Mouse (Mus musculus): ENCODE data around the gene Hoxb8. TPM values are rescaled to one million over a fixed set of nuclear protein-coding genes. Genes with fewer than 3 reads are reported as not detected.

Gene Hoxb8
- polyA plus RNA-seq, 1 experiment from 2014 or later = 1.0 TPM

DNA sequence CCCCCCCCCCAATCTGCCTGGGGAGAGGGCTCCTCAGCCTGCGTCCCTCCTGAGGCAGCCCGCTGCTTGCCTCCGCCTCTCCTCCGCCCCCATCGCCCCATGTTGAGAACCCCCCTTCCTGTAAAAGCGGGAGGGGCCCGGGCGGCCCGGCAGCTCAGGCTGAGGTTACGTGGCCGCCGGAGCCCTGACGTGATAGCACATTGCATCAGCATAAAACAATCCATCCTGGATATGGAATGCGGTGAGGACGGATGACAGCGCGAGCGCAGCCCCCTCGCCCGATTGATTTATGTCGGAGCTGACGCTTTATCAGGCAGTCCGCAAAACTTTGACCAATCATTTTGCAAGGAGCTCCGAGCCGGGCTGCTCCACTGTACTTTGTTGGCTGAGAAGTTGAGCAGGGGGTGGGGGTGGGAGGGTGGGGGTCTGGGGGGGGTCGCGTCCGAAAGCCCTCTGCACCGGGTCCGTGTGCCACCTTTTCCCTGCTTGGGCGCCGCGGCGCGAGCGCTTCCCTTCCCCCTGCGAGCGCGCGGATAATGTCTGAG lies 10.6 kb upstream of the Hoxb8 start, which contains the start of gene Hoxb9:
Hoxb9 (plus strand) TSS at position 462 of the 545 bp plus-strand sequence.
- peaks cover 99% of the 10 kb centered on the region for H3K27me3 ChIP-seq
- H3K4me2 ChIP-seq = peak within 1 kb of the TSS; percentile 57
- no peak within 1 kb of the TSS for H3K27ac ChIP-seq
- H3K4me3 ChIP-seq = peak within 1 kb of the TSS; percentile 36
- no peaks in the 10 kb centered on the region for H3K36me3 ChIP-seq
- no peak within 1 kb of the TSS for H3K9ac ChIP-seq
- no peaks in the 10 kb centered on the region for H3K9me3 ChIP-seq
- WGBS = under 1% methylated on average over 36 of the region's 40 CpGs
- no peak for ATAC-seq (ENCODE audit: borderline replicate concordance, extremely low read depth, low FRiP score, low TSS enrichment)
- peaks cover 34% of the 10 kb centered on the region for H3K4me1 ChIP-seq

DNA sequence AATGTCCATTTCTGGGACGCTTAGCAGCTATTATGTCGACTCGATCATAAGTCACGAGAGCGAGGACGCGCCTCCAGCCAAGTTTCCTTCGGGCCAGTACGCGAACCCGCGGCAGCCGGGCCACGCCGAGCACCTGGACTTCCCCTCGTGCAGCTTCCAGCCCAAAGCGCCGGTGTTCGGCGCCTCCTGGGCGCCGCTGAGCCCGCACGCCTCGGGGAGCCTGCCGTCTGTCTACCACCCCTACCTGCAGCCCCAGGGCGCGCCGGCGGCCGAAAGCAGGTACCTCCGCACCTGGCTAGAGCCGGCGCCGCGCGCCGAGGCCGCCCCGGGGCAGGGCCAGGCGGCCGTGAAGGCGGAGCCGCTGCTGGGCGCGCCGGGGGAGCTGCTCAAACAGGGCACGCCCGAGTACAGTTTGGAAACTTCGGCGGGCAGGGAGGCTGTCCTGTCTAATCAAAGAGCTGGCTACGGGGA lies 10.1 kb upstream of the Hoxb8 start:
- Histone ChIP-seq H3K4me3 (peak overlapping the region; percentile 36), H3K27me3 (peaks cover 99% of the 10 kb centered on the region), H3K9ac (no peak overlapping the region), H3K27ac (no peak overlapping the region), H3K36me3 (no peaks in the 10 kb centered on the region), H3K4me2 (peak overlapping the region; percentile 57), H3K9me3 (no peaks in the 10 kb centered on the region), H3K4me1 (peaks cover 34% of the 10 kb centered on the region)
- WGBS = under 1% methylated on average over 52 of the region's 52 CpGs
- peak; percentile 60; the same call in 1 of the 2 replicates for ATAC-seq (ENCODE audit: borderline replicate concordance, extremely low read depth, low FRiP score, low TSS enrichment)

DNA sequence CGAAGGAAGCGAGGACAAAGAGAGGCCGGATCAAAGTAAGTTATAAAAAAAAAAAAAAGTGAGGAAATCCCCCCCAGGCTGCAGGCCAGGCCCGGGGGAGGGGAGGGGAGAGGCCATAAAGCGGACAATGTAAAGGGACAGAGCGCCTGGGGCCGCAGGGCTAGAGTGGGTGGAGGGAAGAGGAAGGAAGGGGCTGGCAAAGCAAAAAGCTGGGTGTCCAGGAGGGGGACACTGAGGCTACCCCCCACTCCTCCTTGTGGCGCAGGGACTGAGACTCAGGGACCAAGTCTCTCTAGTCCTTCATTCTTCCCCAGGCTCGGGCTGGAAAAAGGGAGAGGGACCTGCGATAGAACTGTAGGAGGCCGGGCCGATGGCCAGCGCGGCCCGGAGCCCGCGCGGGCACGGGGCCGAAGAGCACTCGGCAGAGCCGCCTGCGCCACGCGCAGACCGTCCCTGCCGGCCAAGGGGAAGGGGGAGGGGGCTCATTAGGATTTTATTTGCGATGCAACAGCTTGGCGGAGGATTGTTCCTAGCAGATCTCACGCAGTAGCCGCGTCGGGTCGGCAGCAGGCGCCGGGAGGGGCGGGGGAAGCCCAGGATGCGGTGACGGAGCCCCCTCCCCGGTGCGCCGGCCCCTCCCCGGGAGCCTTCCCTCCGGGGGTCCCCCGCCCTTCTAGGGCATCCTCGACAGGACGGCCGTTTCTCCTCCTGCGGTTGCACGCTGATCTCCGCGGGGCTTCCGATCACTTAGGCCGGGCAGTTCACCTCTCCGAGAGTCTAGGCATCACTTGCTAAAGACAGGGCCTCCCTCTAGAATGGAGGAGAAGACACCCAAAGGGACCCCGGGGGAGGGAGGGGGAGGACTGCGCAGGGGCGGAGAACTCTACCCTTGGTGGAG lies 9.4 kb upstream of the Hoxb8 start:
- WGBS = under 1% methylated on average over 56 of the region's 58 CpGs
- Histone ChIP-seq H3K27me3 (peaks cover 99% of the 10 kb centered on the region), H3K4me1 (peaks cover 34% of the 10 kb centered on the region), H3K36me3 (no peaks in the 10 kb centered on the region), H3K4me2 (peak overlapping the region; percentile 57), H3K9me3 (no peaks in the 10 kb centered on the region), H3K4me3 (peak overlapping the region; percentile 36), H3K27ac (no peak overlapping the region), H3K9ac (no peak overlapping the region)
- ATAC-seq (ENCODE audit: borderline replicate concordance, extremely low read depth, low FRiP score, low TSS enrichment) = no peak

DNA sequence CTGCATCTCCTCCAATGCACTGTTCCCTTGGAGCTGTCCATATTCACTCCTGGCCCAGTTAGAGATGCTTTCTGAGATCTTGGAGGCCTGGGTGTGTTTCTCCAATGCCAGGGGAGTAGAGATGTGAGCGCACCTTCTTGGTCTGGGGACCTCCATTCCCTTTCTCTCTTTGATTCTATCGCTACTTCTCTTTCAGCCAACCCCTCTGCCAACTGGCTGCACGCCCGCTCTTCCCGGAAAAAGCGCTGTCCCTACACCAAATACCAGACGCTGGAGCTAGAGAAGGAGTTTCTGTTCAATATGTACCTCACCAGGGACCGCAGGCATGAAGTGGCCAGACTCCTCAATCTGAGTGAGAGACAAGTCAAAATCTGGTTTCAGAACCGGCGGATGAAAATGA lies 7.3 kb upstream of the Hoxb8 start:
- H3K36me3 ChIP-seq = no peaks in the 10 kb centered on the region
- no peak overlapping the region for H3K4me2 ChIP-seq
- peaks cover 99% of the 10 kb centered on the region for H3K27me3 ChIP-seq
- H3K4me3 ChIP-seq = no peak overlapping the region
- no peaks in the 10 kb centered on the region for H3K9me3 ChIP-seq
- no peak overlapping the region for H3K27ac ChIP-seq
- no peak overlapping the region for H3K9ac ChIP-seq
- peaks cover 33% of the 10 kb centered on the region for H3K4me1 ChIP-seq
- ATAC-seq (ENCODE audit: borderline replicate concordance, extremely low read depth, low FRiP score, low TSS enrichment) = no peak
- 5% methylated on average over 10 of the region's 10 CpGs for WGBS

DNA sequence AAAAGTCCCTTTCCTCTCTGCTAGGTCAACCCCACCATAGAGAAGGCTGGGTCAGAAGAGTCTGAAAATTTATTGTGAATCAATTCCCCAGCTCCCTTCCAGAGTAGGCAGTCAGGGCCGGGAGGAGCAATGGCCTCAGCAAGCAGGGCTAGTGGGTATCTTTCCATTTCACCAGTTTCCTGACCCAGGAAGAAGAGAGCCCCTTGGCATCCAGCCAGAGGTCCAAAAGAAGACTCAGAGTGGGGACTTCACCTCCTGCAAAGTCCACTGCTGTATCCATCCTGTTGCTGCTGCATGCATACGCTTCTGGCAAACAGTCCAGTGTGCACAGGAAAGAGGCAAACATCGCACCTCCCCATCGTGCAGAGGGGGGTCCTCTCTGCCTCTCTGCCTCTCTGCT lies 5.8 kb upstream of the Hoxb8 start:
- H3K27me3 ChIP-seq = peaks cover 99% of the 10 kb centered on the region
- H3K27ac ChIP-seq = no peak overlapping the region
- H3K9ac ChIP-seq = no peak overlapping the region
- WGBS = 8% methylated on average over 4 of the region's 4 CpGs
- peaks cover 21% of the 10 kb centered on the region for H3K4me1 ChIP-seq
- H3K4me3 ChIP-seq = no peak overlapping the region
- no peaks in the 10 kb centered on the region for H3K9me3 ChIP-seq
- no peaks in the 10 kb centered on the region for H3K36me3 ChIP-seq
- ATAC-seq (ENCODE audit: borderline replicate concordance, extremely low read depth, low FRiP score, low TSS enrichment) = no peak
- H3K4me2 ChIP-seq = no peak overlapping the region

DNA sequence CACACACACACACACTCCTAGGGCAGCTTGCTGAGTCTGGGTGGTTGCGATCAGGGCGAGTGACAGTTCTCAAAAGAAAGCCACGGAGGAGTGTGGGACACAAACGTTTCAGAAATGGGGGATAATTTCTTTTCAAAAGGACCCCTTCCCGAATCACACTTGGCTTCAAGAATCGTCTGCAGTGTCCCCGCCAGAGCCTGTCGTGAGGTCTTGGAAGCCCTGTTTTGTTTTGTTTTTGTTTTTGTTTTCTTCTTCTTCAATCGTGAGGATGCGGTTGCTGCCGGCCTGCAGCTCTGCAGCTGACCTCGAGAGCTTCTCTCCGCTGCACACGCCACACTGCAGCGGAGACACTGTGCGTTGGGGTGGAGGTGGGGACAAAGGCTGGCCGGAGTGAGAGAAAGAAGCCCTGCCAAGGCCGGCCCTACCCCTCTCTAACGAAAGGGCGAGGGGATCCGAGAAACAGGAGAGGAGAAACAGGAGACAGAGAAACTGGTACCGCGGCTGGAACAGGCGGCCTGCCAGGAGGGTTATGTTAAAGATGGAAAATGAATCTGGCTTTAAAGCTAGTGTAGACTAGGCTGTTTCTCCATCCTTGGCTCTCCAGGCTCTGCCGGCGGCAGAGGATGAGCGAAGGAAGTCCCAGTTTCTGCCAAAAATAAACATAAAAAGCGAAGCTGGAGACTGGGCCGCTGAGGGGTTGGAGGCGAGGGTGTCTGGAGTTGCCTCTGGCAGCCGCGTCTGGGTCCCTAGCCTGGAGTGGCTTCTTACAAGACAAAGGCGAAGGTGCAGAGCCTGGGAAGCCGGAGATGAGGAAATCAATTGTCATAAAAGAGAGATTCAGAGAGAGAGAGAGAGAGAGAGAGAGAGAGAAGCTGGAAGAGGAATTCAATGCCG lies 4.3 kb upstream of the Hoxb8 start:
- Histone ChIP-seq H3K4me3 (0 out of 2 replicates have a peak overlapping the region, but pooled peaks have one; percentile 1), H3K27ac (no peak overlapping the region), H3K9ac (no peak overlapping the region), H3K4me1 (peaks cover 6% of the 10 kb centered on the region), H3K9me3 (no peaks in the 10 kb centered on the region), H3K4me2 (peak overlapping the region; percentile 23; the same call in 1 of the 2 replicates), H3K36me3 (no peaks in the 10 kb centered on the region), H3K27me3 (peaks cover 98% of the 10 kb centered on the region)
- WGBS = 4% methylated on average over 35 of the region's 35 CpGs
- ATAC-seq (ENCODE audit: borderline replicate concordance, extremely low read depth, low FRiP score, low TSS enrichment) = no peak

DNA sequence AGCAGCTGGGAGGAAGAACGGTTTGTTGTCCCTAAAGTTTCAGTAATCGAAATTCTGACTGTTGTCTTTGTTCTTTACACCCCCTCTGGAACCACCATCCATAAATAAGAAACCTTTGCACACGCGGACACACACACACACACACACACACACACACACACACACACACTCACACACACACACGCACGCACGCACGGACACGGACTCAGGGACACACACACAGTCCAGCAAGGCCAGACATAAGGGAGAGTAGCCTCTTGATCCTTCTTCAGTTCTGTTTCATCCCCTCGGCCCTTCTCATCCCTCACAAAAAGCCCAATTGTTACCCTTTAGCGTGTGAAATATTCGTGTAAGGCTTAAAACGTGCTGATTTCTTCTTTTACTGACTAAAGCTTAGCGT lies 3.4 kb upstream of the Hoxb8 start:
- no peak for ATAC-seq (ENCODE audit: borderline replicate concordance, extremely low read depth, low FRiP score, low TSS enrichment)
- WGBS = 19% methylated on average over 14 of the region's 14 CpGs
- Histone ChIP-seq H3K27ac (no peak overlapping the region), H3K9ac (no peak overlapping the region), H3K4me1 (peaks cover 6% of the 10 kb centered on the region; the same call in 1 of the 2 replicates), H3K9me3 (no peaks in the 10 kb centered on the region), H3K4me2 (no peak overlapping the region), H3K36me3 (no peaks in the 10 kb centered on the region), H3K4me3 (no peak overlapping the region), H3K27me3 (peaks cover 98% of the 10 kb centered on the region)

DNA sequence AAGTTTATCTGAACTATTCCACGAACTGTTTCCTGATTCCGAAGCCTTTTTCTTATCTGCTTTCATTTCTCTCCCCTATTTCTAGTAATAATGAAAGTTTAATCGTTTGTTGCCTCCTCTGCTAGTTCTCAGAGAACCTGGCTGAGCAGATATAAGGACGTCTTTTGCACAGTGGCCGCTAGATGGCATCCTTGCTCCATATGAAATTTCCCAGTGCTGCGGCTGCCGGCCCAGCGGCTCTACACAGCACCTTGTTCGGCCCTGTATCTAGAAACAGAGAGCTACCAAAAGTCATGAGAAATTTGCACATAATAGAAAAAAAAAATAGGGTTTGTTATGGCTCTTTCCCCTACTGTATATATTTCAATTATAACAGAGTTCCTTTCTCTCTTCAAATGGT lies 2.9 kb upstream of the Hoxb8 start:
- H3K4me1 ChIP-seq = peaks cover 10% of the 10 kb centered on the region; the same call in 1 of the 2 replicates
- H3K4me2 ChIP-seq = no peak overlapping the region
- no peak for ATAC-seq (ENCODE audit: borderline replicate concordance, extremely low read depth, low FRiP score, low TSS enrichment)
- H3K27me3 ChIP-seq = peaks cover 96% of the 10 kb centered on the region
- H3K36me3 ChIP-seq = no peaks in the 10 kb centered on the region
- H3K4me3 ChIP-seq = no peak overlapping the region
- no peak overlapping the region for H3K9ac ChIP-seq
- no peaks in the 10 kb centered on the region for H3K9me3 ChIP-seq
- no peak overlapping the region for H3K27ac ChIP-seq
- WGBS = under 1% methylated on average over 9 of the region's 9 CpGs

DNA sequence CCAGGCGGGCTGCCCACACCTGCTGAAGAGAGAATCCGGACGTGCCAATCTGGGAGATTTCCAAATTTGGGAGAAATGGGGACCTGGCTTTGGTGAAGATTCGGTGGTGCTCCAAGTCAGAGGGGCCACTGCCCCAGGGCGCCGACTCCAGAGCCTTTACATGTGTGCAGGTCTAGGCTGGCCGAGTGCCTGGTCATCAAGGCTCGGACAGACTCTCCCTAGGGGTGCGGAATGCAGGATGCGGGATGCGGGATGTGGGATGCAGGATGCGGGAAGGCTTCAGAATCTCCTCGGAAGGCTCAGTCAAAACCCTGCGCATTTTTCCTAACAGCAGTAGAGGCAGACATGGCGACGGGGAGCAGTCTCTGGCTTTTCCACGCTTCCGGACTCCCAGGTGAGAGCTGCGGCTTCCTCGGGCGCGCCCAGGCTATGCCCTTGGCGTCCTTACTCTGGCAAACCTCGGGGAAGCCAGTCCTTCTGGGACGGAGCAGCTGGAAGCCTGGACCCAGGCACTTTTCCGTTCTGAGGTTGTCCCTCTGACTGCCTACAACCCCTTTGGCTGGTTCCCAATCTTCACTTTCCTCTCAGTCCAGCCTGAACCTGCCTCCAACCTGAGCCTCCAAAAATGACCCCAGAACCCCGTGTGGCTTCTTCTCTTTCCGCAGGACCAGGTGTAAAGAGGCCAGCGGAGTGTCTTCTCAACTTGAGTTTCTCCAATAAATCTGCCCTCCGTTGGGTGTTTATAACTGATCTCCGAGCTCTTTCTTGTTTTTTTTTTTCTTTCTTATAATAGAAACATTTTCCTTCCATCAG lies 2.1 kb upstream of the Hoxb8 start:
- Histone ChIP-seq H3K9ac (no peak overlapping the region), H3K9me3 (no peaks in the 10 kb centered on the region), H3K36me3 (no peaks in the 10 kb centered on the region), H3K27me3 (peaks cover 94% of the 10 kb centered on the region), H3K4me1 (peaks cover 14% of the 10 kb centered on the region), H3K4me3 (0 out of 2 replicates have a peak overlapping the region, but pooled peaks have one; percentile 0), H3K27ac (no peak overlapping the region), H3K4me2 (no peak overlapping the region)
- no peak for ATAC-seq (ENCODE audit: borderline replicate concordance, extremely low read depth, low FRiP score, low TSS enrichment)
- WGBS = 5% methylated on average over 31 of the region's 31 CpGs

DNA sequence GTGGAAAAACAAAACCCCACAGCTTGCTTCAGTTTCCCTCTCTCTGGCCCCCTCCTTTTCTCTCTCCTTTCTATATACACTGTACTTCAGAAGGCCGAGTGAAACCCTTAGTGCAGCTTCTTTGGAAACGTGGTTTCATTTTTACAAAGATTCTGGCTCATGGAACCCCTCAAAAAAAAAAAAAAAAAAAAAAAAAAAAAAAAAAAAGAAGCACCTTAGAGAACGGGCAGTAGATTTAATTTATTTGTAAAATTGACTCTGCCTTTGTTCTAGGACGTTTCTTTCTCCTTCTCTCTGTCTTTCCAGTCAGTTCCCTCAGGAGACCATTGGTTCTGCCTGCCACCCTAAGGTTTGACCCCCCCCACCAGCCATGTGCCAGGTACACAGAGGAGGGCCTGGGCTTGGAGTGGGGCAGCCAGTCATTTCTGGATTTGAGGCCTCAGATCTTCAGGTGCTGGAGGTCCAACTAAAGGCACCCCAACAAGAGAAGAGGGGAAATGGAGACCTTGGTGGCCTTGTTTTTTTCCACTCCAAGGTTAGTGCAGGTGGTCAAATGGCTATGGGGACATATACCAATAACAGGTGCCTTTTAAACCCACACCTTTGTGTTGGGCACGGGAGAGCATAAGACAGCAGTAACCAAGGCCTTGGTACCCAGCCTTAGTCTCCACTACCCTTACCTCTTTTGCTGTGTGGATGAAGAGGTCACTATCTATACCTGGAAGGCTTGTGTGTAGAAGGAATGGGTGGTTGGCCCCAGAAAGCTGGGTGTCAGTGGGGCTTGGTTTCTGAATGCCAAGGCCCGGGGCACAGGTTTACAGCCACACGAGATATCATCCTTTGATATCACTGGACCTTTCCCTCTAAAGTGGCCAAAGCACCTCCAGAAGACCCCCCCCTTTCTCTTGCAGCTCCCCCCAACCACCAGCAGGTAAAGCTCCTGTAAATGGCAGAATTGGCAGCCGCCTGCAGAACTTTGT lies 1.0 kb upstream of the Hoxb8 start:
- no peak for ATAC-seq (ENCODE audit: borderline replicate concordance, extremely low read depth, low FRiP score, low TSS enrichment)
- no peak overlapping the region for H3K4me3 ChIP-seq
- WGBS = 17% methylated on average over 8 of the region's 8 CpGs
- H3K4me2 ChIP-seq = no peak overlapping the region
- peaks cover 16% of the 10 kb centered on the region for H3K4me1 ChIP-seq
- no peak overlapping the region for H3K9ac ChIP-seq
- H3K9me3 ChIP-seq = no peaks in the 10 kb centered on the region
- no peaks in the 10 kb centered on the region for H3K36me3 ChIP-seq
- no peak overlapping the region for H3K27ac ChIP-seq
- peaks cover 92% of the 10 kb centered on the region for H3K27me3 ChIP-seq

All from lung, embryonic 15.5 days (tissue).